Mouse (Mus musculus) intestine, embryonic 14.5 days (tissue): ENCODE results near the gene Farp2. TPM values are rescaled to one million over a fixed set of nuclear protein-coding genes. Genes with fewer than 3 reads are reported as not detected.

Source experiments
- ATAC-seq: fragments of 200-750 bp; cut with Nextera tagmentation; replicated peaks from 2 replicates; pipeline ENCODE4 v1.8.0; 2017; ENCODE audit warnings: low read depth, moderate number of reproducible peaks, moderate TSS enrichment, moderate library complexity; ENCODE audit not compliant: low FRiP score, low TSS enrichment
- DNase-seq: peaks from one replicate; pipeline ENCODE4 v3.0.0-alpha.2; 2018; ENCODE audit warnings: low spot score
- H3K27ac ChIP-seq: fragments of 300-500 bp; sonication (generic); 2 replicates; pipeline ENCODE4 v1.5.1; 2014; ENCODE audit warnings: low read depth, mild to moderate bottlenecking, control low read depth
- H3K27me3 ChIP-seq: fragments of 300-500 bp; sonication (generic); replicated peaks from 2 replicates; pipeline ENCODE4 v1.6.1; 2014; ENCODE audit warnings: low read length, control low read depth; ENCODE audit not compliant: control insufficient read depth, insufficient read depth
- H3K36me3 ChIP-seq: fragments of 300-500 bp; sonication (generic); 2 replicates; pipeline ENCODE4 v1.6.1; 2014; ENCODE audit warnings: low read length, control low read depth; ENCODE audit not compliant: control insufficient read depth, insufficient read depth
- H3K4me1 ChIP-seq: fragments of 300-500 bp; sonication (generic); replicated peaks from 2 replicates; pipeline ENCODE4 v1.6.1; 2014; ENCODE audit warnings: low read length, control low read depth, mixed read lengths; ENCODE audit not compliant: control insufficient read depth, insufficient read depth
- H3K4me2 ChIP-seq: fragments of 300-500 bp; sonication (generic); 2 replicates; pipeline ENCODE4 v1.6.1; 2014; ENCODE audit warnings: low read length
- H3K4me3 ChIP-seq: fragments of 300-500 bp; sonication (generic); 2 replicates; pipeline ENCODE4 v1.5.1; 2014; ENCODE audit warnings: low read depth, low read length, control low read depth, mixed read lengths
- H3K9ac ChIP-seq: fragments of 300-500 bp; sonication (generic); 2 replicates; pipeline ENCODE4 v1.6.1; 2014; ENCODE audit warnings: mild to moderate bottlenecking, low read length
- H3K9me3 ChIP-seq: fragments of 300-500 bp; sonication (generic); 2 replicates; pipeline ENCODE4 v1.6.1; 2016; ENCODE audit warnings: low read length, control low read depth; ENCODE audit not compliant: control insufficient read depth
- WGBS: fragments of 180-500 bp; shearing (Covaris S2); extraction: QIAGEN DNeasy Blood & Tissue Kit; methylation state at CpG from one replicate; pipeline ENCODE4 v1.1.7; 2014; 5-methylcytosine and 5-hydroxymethylcytosine counted together
- polyA plus RNA-seq: library from polyadenylated mRNA; unstranded; fragments of >200 nt; fragmentation: Nextera tagmentation; extraction: Ambion mirVana; gene quantifications from 2 replicates; pipeline ENCODE4 v1.2.1, GENCODE M21; 2014

The Farp2 gene
- polyA plus RNA-seq, 1 experiment from 2014 or later: 7.2 TPM

DNA sequence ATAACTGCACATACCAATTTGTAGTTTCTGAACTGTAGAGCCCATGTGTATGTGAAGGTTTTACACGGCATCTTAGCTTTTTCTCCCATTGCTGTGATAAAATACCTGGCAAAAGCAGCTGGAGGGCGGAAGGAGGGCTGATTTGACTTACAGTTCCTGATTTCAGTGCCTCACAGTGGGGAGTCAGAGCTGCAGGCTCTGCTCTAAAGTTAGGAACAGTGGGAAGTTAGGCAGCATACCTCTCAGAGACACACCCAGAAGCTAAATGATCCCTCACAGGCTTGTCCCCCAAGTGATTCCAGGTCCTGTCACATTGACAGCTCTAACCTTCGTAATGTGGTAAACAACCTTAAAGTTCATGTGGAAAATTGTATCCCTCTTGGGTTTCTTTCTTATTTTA lies 65.2 kb downstream of the Farp2 start:
- Histone ChIP-seq H3K27me3 (no peaks in the 10 kb centered on the region), H3K4me3 (no peak overlapping the region), H3K9ac (no peak overlapping the region), H3K27ac (no peak overlapping the region), H3K36me3 (peaks cover 31% of the 10 kb centered on the region; the same call in 1 of the 2 replicates), H3K4me2 (no peak overlapping the region), H3K9me3 (no peaks in the 10 kb centered on the region), H3K4me1 (no peaks in the 10 kb centered on the region)
- ATAC-seq (no peak), DNase-seq (no peak)
- 80% methylated on average over 3 of the region's 3 CpGs for WGBS

DNA sequence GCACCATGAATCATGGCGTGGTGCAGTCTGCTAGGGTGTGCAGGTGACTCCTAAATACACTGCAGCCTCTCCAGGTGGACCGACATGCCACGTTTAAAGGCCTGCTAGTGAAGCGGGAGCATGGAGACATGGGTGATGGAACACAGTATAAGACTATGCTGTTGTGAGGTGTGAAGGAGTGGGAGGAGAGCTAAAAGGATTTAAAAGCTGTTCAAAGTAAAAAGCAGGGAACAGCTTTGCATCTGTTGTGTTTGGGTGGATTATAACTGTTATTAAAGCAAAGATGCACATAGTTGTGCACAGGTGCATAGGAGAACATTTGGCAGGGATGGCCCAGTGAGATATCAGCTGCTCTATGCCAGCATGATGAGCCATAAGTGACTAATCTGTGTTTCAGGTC lies 66.0 kb downstream of the Farp2 start:
- Histone ChIP-seq H3K4me1 (no peaks in the 10 kb centered on the region), H3K27me3 (no peaks in the 10 kb centered on the region), H3K9me3 (no peaks in the 10 kb centered on the region), H3K36me3 (peaks cover 31% of the 10 kb centered on the region; the same call in 1 of the 2 replicates), H3K4me3 (no peak overlapping the region), H3K4me2 (no peak overlapping the region), H3K27ac (no peak overlapping the region), H3K9ac (no peak overlapping the region)
- WGBS: 83% methylated on average over 4 of the region's 4 CpGs
- DNase-seq: no peak
- no peak for ATAC-seq

DNA sequence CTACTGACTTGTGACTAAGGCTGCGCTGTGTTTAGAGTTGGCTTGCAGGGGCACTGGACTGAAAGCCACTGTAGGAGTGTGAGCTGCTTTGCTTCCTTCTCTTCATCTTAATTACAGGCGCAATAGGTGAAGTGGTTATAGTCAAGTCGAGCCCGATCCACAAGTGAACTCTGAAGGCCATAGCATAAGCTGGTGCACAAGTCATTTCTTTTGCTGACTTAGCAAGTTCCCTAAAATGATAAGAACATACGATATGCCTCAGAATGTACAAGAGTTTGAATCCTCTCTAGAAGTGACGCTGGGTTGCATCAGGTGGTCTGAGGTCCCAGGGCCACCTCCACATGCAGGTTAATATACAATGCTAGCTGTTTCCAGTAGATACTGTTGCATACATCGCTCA lies 69.7 kb downstream of the Farp2 start:
- DNase-seq (no peak), ATAC-seq (no peak)
- Histone ChIP-seq H3K4me3 (no peak overlapping the region), H3K9me3 (0 out of 2 replicates have a peak, but pooled peaks cover 2% of the 10 kb centered on the region), H3K27me3 (no peaks in the 10 kb centered on the region), H3K4me2 (no peak overlapping the region), H3K27ac (no peak overlapping the region), H3K9ac (no peak overlapping the region), H3K36me3 (peaks cover 25% of the 10 kb centered on the region; the same call in 1 of the 2 replicates), H3K4me1 (no peaks in the 10 kb centered on the region)
- 92% methylated on average over 7 of the region's 7 CpGs for WGBS

DNA sequence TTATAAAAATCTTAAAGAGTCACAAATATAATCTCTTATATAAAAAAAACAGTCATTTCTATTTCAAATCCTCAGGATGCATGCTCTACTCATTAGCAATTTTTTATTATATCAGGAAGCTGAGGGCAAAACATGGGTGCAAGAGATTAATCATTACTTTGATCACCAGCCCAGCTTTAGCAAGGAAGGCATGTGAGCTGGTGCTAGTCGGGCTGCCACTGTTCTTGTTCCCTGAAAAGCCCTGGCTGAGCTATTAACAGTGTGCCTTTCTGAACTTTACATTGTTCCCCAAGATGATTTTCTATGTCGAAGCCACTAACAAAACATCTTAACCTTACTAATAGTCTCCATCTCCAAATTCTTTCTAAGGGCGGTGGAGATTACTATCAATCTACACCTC lies 76.5 kb downstream of the Farp2 start:
- 82% methylated on average over 3 of the region's 3 CpGs for WGBS
- no peaks in the 10 kb centered on the region for H3K27me3 ChIP-seq
- no peak overlapping the region for H3K27ac ChIP-seq
- H3K4me3 ChIP-seq: no peak overlapping the region
- 0 out of 2 replicates have a peak, but pooled peaks cover 2% of the 10 kb centered on the region for H3K9me3 ChIP-seq
- no peak overlapping the region for H3K9ac ChIP-seq
- no peak overlapping the region for H3K4me2 ChIP-seq
- no peak for DNase-seq
- no peaks in the 10 kb centered on the region for H3K36me3 ChIP-seq
- no peaks in the 10 kb centered on the region for H3K4me1 ChIP-seq
- ATAC-seq: no peak

- Histone ChIP-seq H3K4me1 (no peaks in the 10 kb centered on the region), H3K9me3 (no peaks in the 10 kb centered on the region), H3K27ac (no peak overlapping the region), H3K36me3 (no peaks in the 10 kb centered on the region), H3K9ac (no peak overlapping the region), H3K4me3 (no peak overlapping the region), H3K27me3 (no peaks in the 10 kb centered on the region), H3K4me2 (no peak overlapping the region)
- ATAC-seq (no peak), DNase-seq (no peak)
Observed at GRCm38 (mm10) chr1:93593960-93594359, 82.1 kb downstream of the Farp2 start.

DNA sequence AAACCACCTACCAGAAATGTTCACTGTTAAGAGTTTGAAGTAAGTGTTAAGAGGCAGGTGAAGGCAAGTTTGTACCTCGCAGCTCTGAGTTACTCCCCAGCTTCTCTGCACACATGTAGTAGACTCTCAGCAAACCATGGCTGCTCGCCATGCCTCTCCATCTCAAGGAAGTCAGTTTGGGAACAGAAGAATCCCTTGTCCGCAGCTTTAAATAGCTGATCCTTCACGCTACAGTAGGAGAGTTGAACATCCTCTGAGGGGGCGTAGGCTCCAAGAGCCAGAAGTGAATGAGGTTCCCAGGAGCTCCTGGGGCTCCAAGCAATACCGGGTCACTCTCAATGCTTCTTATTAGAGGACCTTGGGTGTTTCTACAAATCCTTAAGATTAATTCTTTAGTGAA lies 84.0 kb downstream of the Farp2 start:
- no peaks in the 10 kb centered on the region for H3K9me3 ChIP-seq
- DNase-seq (no peak), ATAC-seq (no peak)
- H3K27me3 ChIP-seq: no peaks in the 10 kb centered on the region
- H3K4me2 ChIP-seq: no peak overlapping the region
- no peak overlapping the region for H3K27ac ChIP-seq
- no peak overlapping the region for H3K4me3 ChIP-seq
- 77% methylated on average over 6 of the region's 6 CpGs for WGBS
- no peak overlapping the region for H3K9ac ChIP-seq
- H3K36me3 ChIP-seq: no peaks in the 10 kb centered on the region
- no peaks in the 10 kb centered on the region for H3K4me1 ChIP-seq

DNA sequence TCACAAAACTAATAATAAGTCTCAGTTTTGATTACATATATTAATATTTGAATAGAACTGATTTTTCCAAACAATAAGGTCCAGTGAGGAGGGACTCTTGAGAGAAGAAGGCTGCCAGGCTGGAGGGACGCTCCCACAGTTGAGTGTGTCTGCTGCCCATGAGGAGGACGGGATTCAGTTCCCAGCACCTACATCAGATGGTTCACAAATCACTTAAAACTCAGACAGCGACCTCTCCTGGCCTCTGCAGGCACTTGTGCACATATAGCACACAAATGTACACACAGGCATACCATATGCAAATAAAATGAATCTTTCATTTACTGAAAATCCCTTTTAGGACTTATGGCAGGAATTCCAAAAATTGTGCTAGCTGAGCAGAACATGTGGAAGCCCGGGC lies 91.0 kb downstream of the Farp2 start:
- no peaks in the 10 kb centered on the region for H3K4me1 ChIP-seq
- no peaks in the 10 kb centered on the region for H3K9me3 ChIP-seq
- H3K4me2 ChIP-seq: no peak overlapping the region
- H3K36me3 ChIP-seq: no peaks in the 10 kb centered on the region
- no peak overlapping the region for H3K4me3 ChIP-seq
- ATAC-seq (no peak), DNase-seq (no peak)
- H3K27me3 ChIP-seq: no peaks in the 10 kb centered on the region
- no peak overlapping the region for H3K9ac ChIP-seq
- WGBS: 82% methylated on average over 4 of the region's 4 CpGs
- no peak overlapping the region for H3K27ac ChIP-seq

GRCm38 (mm10) chr1:93603921-93604320 lies 92.0 kb downstream of the Farp2 start:
- Histone ChIP-seq H3K9ac (no peak overlapping the region), H3K4me1 (no peaks in the 10 kb centered on the region), H3K36me3 (no peaks in the 10 kb centered on the region), H3K4me3 (no peak overlapping the region), H3K27ac (no peak overlapping the region), H3K27me3 (no peaks in the 10 kb centered on the region), H3K9me3 (no peaks in the 10 kb centered on the region), H3K4me2 (no peak overlapping the region)
- DNase-seq: no peak
- 93% methylated on average over 12 of the region's 12 CpGs for WGBS
- ATAC-seq: no peak

DNA sequence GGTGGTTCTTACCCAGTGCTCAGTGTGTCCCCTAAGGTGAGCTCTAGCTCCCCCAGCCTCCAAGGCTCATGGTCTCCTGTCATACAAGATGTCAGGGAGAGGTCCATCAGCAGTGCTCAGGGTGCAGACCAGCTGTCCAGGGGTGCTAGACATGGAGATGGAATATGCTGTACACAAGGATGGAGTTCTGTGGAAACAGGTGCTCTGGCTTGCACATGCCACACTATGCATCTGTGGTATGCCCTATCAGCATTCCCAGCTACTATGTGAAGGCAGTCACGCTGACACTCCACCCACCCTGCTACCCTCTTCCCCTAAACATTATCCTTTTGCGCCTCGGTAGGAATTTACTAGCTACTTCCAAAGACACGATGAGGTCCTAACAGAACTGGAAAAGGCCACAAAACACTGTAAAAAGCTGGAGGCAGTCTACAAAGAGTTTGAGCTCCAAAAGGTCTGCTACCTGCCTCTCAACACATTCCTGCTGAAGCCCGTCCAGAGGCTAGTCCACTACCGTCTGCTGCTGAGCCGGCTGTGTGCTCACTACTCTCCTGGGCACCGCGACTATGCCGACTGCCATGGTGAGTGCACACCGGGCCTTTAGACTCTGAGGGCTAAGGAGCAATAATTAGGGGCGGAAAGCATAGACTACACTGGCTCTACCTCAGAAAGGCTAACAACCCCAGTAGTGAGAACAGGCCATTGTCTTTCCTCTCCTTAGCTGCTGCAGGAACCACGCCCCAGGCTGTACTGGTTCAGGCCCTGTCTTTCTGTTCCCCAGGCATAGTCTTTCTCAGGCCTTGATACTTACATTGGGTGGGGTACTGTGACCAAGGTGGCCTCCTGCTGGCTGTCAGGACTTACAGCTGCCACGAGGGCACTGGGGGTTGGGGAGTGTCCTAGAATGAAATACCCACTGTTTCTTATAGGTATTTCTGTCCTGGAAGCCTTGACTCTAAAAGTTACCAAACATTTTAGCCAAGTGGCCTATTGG lies 95.5 kb downstream of the Farp2 start:
- H3K9me3 ChIP-seq: no peaks in the 10 kb centered on the region
- DNase-seq: no peak
- no peak overlapping the region for H3K4me2 ChIP-seq
- H3K27me3 ChIP-seq: no peaks in the 10 kb centered on the region
- H3K4me3 ChIP-seq: no peak overlapping the region
- H3K4me1 ChIP-seq: no peaks in the 10 kb centered on the region
- H3K9ac ChIP-seq: no peak overlapping the region
- H3K27ac ChIP-seq: no peak overlapping the region
- no peaks in the 10 kb centered on the region for H3K36me3 ChIP-seq
- ATAC-seq: no peak
- 82% methylated on average over 14 of the region's 14 CpGs for WGBS
